ENCODE assay signal across 20 mouse cellular contexts in genomic region chr14:51291505-51291904, GRCm38 (mm10). TPM values are rescaled to one million over a fixed set of nuclear protein-coding genes. Genes with fewer than 3 reads are reported as not detected.
DNase-seq lines count a peak whose midpoint lies in the region; ATAC-seq and TF ChIP-seq lines count a peak whose summit lies in the region.
"Had no signal": no experiment of that assay in that cellular context is flagged by ENCODE, and none has a peak within 500 bp of the region (broad histone marks: within the 10 kb centered on the region; RNA-seq: fewer than 3 reads in every experiment).

No protein-coding gene starts in this region.

- no peak overlapping the region for H3K27ac ChIP-seq in hindbrain, embryonic 15.5 days (replicated peaks)
- no peak overlapping the region for H3K27ac ChIP-seq in hindbrain, embryonic 11.5 days (ENCODE audit: low read depth, low read length)
- no peak overlapping the region for H3K27ac ChIP-seq in lung, embryonic 14.5 days (ENCODE audit: low read depth)
- H3K27ac ChIP-seq in forebrain, embryonic 12.5 days = no peak overlapping the region
- no peak overlapping the region for H3K27ac ChIP-seq in heart, embryonic 11.5 days (ENCODE audit: low read depth, low read length)
- H3K27ac ChIP-seq: embryonic facial prominence, embryonic 15.5 days; gastrocnemius, adult 2 months; heart, embryonic 10.5 days; midbrain, embryonic 15.5 days; neural tube, embryonic 13.5 days had no signal

- H3K9me3 ChIP-seq in hindbrain, embryonic 15.5 days = no peaks in the 10 kb centered on the region
- no peaks in the 10 kb centered on the region for H3K9me3 ChIP-seq in hindbrain, embryonic 11.5 days (ENCODE audit: control insufficient read depth, low read length)
- no peaks in the 10 kb centered on the region for H3K9me3 ChIP-seq in lung, embryonic 14.5 days (ENCODE audit: low read depth, low read length)
- no peaks in the 10 kb centered on the region for H3K9me3 ChIP-seq in forebrain, embryonic 12.5 days
- no peaks in the 10 kb centered on the region for H3K9me3 ChIP-seq in heart, embryonic 11.5 days (replicated peaks; ENCODE audit: control insufficient read depth, low read length)
- H3K9me3 ChIP-seq: embryonic facial prominence, embryonic 15.5 days; heart, embryonic 10.5 days; midbrain, embryonic 15.5 days; neural tube, embryonic 13.5 days had no signal

- no peaks in the 10 kb centered on the region for H3K36me3 ChIP-seq in hindbrain, embryonic 15.5 days
- no peaks in the 10 kb centered on the region for H3K36me3 ChIP-seq in hindbrain, embryonic 11.5 days (ENCODE audit: control insufficient read depth, insufficient read depth, low read length)
- no peaks in the 10 kb centered on the region for H3K36me3 ChIP-seq in lung, embryonic 14.5 days (ENCODE audit: insufficient read depth)
- no peaks in the 10 kb centered on the region for H3K36me3 ChIP-seq in forebrain, embryonic 12.5 days (replicated peaks)
- H3K36me3 ChIP-seq in heart, embryonic 11.5 days (ENCODE audit: control insufficient read depth, insufficient read depth, low read length) = no peaks in the 10 kb centered on the region
- H3K36me3 ChIP-seq: embryonic facial prominence, embryonic 15.5 days; heart, embryonic 10.5 days; midbrain, embryonic 15.5 days; neural tube, embryonic 13.5 days had no signal

- TF ChIP-seq CTCF in lung, embryonic 14.5 days (IDR thresholded peaks at IDR 0.05; ENCODE audit: low read depth) = no peak

- H3K4me1 ChIP-seq in hindbrain, embryonic 15.5 days (replicated peaks) = no peaks in the 10 kb centered on the region
- H3K4me1 ChIP-seq in hindbrain, embryonic 11.5 days (replicated peaks; ENCODE audit: control insufficient read depth, insufficient read depth, low read length) = no peaks in the 10 kb centered on the region
- H3K4me1 ChIP-seq in lung, embryonic 14.5 days (ENCODE audit: insufficient read depth) = no peaks in the 10 kb centered on the region
- H3K4me1 ChIP-seq in forebrain, embryonic 12.5 days = no peaks in the 10 kb centered on the region
- H3K4me1 ChIP-seq in heart, embryonic 11.5 days (ENCODE audit: control insufficient read depth, insufficient read depth, low read length) = no peaks in the 10 kb centered on the region
- H3K4me1 ChIP-seq: embryonic facial prominence, embryonic 15.5 days; heart, embryonic 10.5 days; midbrain, embryonic 15.5 days; neural tube, embryonic 13.5 days had no signal

- ATAC-seq in hindbrain, embryonic 15.5 days (ENCODE audit: low FRiP score, low read depth) = peak; percentile 34; the same call in 1 of the 2 replicates
- ATAC-seq in hindbrain, embryonic 11.5 days (ENCODE audit: low FRiP score) = no peak
- no peak for ATAC-seq in lung, embryonic 14.5 days (ENCODE audit: insufficient read depth)
- ATAC-seq in forebrain, embryonic 12.5 days (ENCODE audit: low FRiP score) = no peak
- ATAC-seq in heart, embryonic 11.5 days (replicated peaks; ENCODE audit: insufficient number of reproducible peaks, low FRiP score, low TSS enrichment) = no peak
- ATAC-seq: forebrain, embryonic 14.5 days; liver, postnatal 0 days; midbrain, embryonic 15.5 days had no signal

- H3K4me2 ChIP-seq in hindbrain, embryonic 15.5 days = no peak overlapping the region
- H3K4me2 ChIP-seq in hindbrain, embryonic 11.5 days (replicated peaks; ENCODE audit: low read depth, low read length) = no peak overlapping the region
- no peak overlapping the region for H3K4me2 ChIP-seq in lung, embryonic 14.5 days
- H3K4me2 ChIP-seq in forebrain, embryonic 12.5 days = no peak overlapping the region
- H3K4me2 ChIP-seq in heart, embryonic 11.5 days = no peak overlapping the region
- H3K4me2 ChIP-seq: embryonic facial prominence, embryonic 15.5 days; midbrain, embryonic 15.5 days; neural tube, embryonic 13.5 days had no signal

- no peak overlapping the region for H3K9ac ChIP-seq in hindbrain, embryonic 15.5 days
- no peak overlapping the region for H3K9ac ChIP-seq in hindbrain, embryonic 11.5 days (ENCODE audit: low read depth, low read length)
- H3K9ac ChIP-seq in lung, embryonic 14.5 days = no peak overlapping the region
- no peak overlapping the region for H3K9ac ChIP-seq in forebrain, embryonic 12.5 days
- H3K9ac ChIP-seq in heart, embryonic 11.5 days (ENCODE audit: low read depth, low read length) = no peak overlapping the region
- H3K9ac ChIP-seq: embryonic facial prominence, embryonic 15.5 days; liver, postnatal 0 days; midbrain, embryonic 15.5 days; neural tube, embryonic 13.5 days had no signal

- no peaks in the 10 kb centered on the region for H3K27me3 ChIP-seq in hindbrain, embryonic 15.5 days
- no peaks in the 10 kb centered on the region for H3K27me3 ChIP-seq in hindbrain, embryonic 11.5 days (ENCODE audit: control insufficient read depth, insufficient read depth, low read length)
- H3K27me3 ChIP-seq in lung, embryonic 14.5 days (ENCODE audit: insufficient read depth, low read length) = no peaks in the 10 kb centered on the region
- no peaks in the 10 kb centered on the region for H3K27me3 ChIP-seq in forebrain, embryonic 12.5 days
- H3K27me3 ChIP-seq in heart, embryonic 11.5 days (ENCODE audit: control insufficient read depth, insufficient read depth, low read length) = no peaks in the 10 kb centered on the region
- H3K27me3 ChIP-seq: embryonic facial prominence, embryonic 15.5 days; midbrain, embryonic 15.5 days; neural tube, embryonic 13.5 days had no signal

- no peak overlapping the region for H3K4me3 ChIP-seq in hindbrain, embryonic 15.5 days
- no peak overlapping the region for H3K4me3 ChIP-seq in hindbrain, embryonic 11.5 days (ENCODE audit: low read depth, low read length)
- H3K4me3 ChIP-seq in lung, embryonic 14.5 days (ENCODE audit: low read depth, low read length) = no peak overlapping the region
- no peak overlapping the region for H3K4me3 ChIP-seq in forebrain, embryonic 12.5 days (replicated peaks)
- no peak overlapping the region for H3K4me3 ChIP-seq in heart, embryonic 11.5 days (ENCODE audit: low read depth, low read length)
- H3K4me3 ChIP-seq: embryonic facial prominence, embryonic 15.5 days; gastrocnemius, adult 2 months; heart, embryonic 10.5 days; midbrain, embryonic 15.5 days; neural tube, embryonic 13.5 days had no signal

- 79% methylated on average over 1 of the region's 1 CpGs for WGBS in hindbrain, embryonic 15.5 days
- WGBS in hindbrain, embryonic 11.5 days = 90% methylated on average over 1 of the region's 1 CpGs
- WGBS in lung, embryonic 14.5 days = 62% methylated on average over 1 of the region's 1 CpGs
- WGBS in forebrain, embryonic 12.5 days = 65% methylated on average over 1 of the region's 1 CpGs
- 60% methylated on average over 1 of the region's 1 CpGs for whole genome bisulfite sequencing in heart, embryonic 11.5 days (ENCODE audit: insufficient replicate concordance)

- DNase-seq in hindbrain, embryonic 11.5 days (ENCODE audit: low spot score) = no peak
- DNase-seq in lung, embryonic 14.5 days = peak; percentile 7
- no peak for DNase-seq in lung, postnatal 25 days (ENCODE audit: low spot score)
- peak; percentile 35 to 69 for DNase-seq in adrenal gland, postnatal 36 days
- peak; percentile 89 for DNase-seq in cerebellum, adult 9-11 months
- DNase-seq: gastrocnemius, adult 2 months; heart, postnatal 4 days; kidney, adult 2 months; liver, postnatal 0 days; retina, postnatal 1 day had no signal

RNA-seq across cellular contexts. Expression of gene Rnase2a, which starts 35.6 kb away (rescaled TPM):
- polyA plus RNA-seq in hindbrain, embryonic 15.5 days (2015; fragmentation: Nextera tagmentation; extraction: Ambion mirVana) = not detected in 2 replicates
- not detected in 2 replicates for polyA plus RNA-seq in hindbrain, embryonic 11.5 days (2014; fragmentation: Nextera tagmentation; extraction: Ambion mirVana)
- polyA plus RNA-seq in lung, embryonic 14.5 days (2014; fragmentation: Nextera tagmentation; extraction: Ambion mirVana) = not detected in 2 replicates
- total RNA-seq in adrenal gland, postnatal 36 days (2021) = 10 to 100 TPM in 1 of 2 experiments, 1 to 10 TPM in 1; 4.7 to 13.6 TPM
- not detected in 2 replicates for polyA plus RNA-seq in forebrain, embryonic 12.5 days (2016; fragmentation: Nextera tagmentation; extraction: Ambion mirVana)
- not detected in 2 replicates for polyA plus RNA-seq in heart, embryonic 11.5 days (2014; fragmentation: Nextera tagmentation; extraction: Ambion mirVana)
- total RNA-seq: heart, postnatal 4 days had no signal
- polyA plus RNA-seq: embryonic facial prominence, embryonic 15.5 days; forebrain, embryonic 14.5 days; heart, embryonic 10.5 days; kidney, adult 2 months; large intestine, adult 2 months; limb, embryonic 14.5 days; liver, postnatal 0 days; midbrain, embryonic 15.5 days; neural tube, embryonic 13.5 days had no signal

Comparison
In these comparisons a context has a peak if more than half of its experiments do, and no peak if none do; other contexts are left out.
1. DNase-seq: peak in lung, embryonic 14.5 days (single experiment), adrenal gland, postnatal 36 days (2 of 2) and cerebellum, adult 9-11 months (single experiment); none in hindbrain, embryonic 11.5 days (single experiment) and lung, postnatal 25 days (single experiment).